Mouse (Mus musculus): ENCODE data around the gene Abhd2. TPM values are rescaled to one million over a fixed set of nuclear protein-coding genes. Genes with fewer than 3 reads are reported as not detected.

The Abhd2 gene
- polyA plus RNA-seq, 1 experiment = 37.4 TPM

DNA sequence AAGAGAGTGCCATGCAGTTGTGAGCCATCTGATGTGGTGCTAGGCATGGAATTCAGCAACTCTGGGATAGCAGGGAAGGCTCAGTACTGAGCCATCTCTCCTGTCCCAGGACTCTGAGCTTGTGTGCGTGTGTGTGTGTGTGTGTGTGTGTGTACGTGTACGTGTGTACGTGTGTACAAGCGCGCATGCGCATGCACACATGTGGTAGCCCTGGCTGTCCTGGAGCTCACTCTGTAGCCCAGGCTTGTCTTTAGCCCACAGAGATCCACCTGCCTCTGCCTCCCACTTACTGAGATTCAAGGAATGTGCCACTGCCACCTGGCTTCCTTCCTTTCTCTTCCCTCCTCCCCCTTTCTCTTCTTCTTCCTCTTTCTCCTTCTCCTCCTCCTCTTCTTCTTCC, 120.9 kb downstream of the Abhd2 start:
- Histone ChIP-seq H3K36me3 (ENCODE audit: control insufficient read depth, insufficient read depth, low read length, poor library complexity, severe bottlenecking) (no peaks in the 10 kb centered on the region), H3K4me1 (ENCODE audit: control insufficient read depth, insufficient read depth, low read length) (peaks cover 2% of the 10 kb centered on the region), H3K27me3 (ENCODE audit: control insufficient read depth, insufficient read depth, low read length, poor library complexity, severe bottlenecking) (no peaks in the 10 kb centered on the region), H3K9me3 (replicated peaks; ENCODE audit: control insufficient read depth, insufficient read depth, low read length, poor library complexity, severe bottlenecking) (no peaks in the 10 kb centered on the region), H3K9ac (ENCODE audit: low read depth, poor library complexity, severe bottlenecking) (peak overlapping the region; percentile 65), H3K27ac (ENCODE audit: insufficient read depth, low read length) (peak overlapping the region; percentile 91), H3K4me3 (ENCODE audit: low read depth, low read length) (peak overlapping the region; percentile 50)
- TF ChIP-seq CTCF (IDR thresholded peaks at IDR 0.05; ENCODE audit: low read depth, low read length) (no peak), POLR2A (IDR thresholded peaks at IDR 0.05; ENCODE audit: insufficient read depth, low read length) (no peak), EP300 (IDR thresholded peaks at IDR 0.05; ENCODE audit: insufficient read depth, low read depth, low read length) (no peak)

GRCm38 (mm10) chr7:79394666-79395065, 121.7 kb downstream of the Abhd2 start:
- Histone ChIP-seq H3K9ac (ENCODE audit: low read depth, poor library complexity, severe bottlenecking) (peak overlapping the region; percentile 65), H3K27ac (ENCODE audit: insufficient read depth, low read length) (peak overlapping the region; percentile 91)
- TF ChIP-seq EP300 (IDR thresholded peaks at IDR 0.05; ENCODE audit: insufficient read depth, low read depth, low read length) = peak; percentile 23; the same call in 1 of the 2 replicates
- TF ChIP-seq POLR2A (IDR thresholded peaks at IDR 0.05; ENCODE audit: insufficient read depth, low read length) = no peak

DNA sequence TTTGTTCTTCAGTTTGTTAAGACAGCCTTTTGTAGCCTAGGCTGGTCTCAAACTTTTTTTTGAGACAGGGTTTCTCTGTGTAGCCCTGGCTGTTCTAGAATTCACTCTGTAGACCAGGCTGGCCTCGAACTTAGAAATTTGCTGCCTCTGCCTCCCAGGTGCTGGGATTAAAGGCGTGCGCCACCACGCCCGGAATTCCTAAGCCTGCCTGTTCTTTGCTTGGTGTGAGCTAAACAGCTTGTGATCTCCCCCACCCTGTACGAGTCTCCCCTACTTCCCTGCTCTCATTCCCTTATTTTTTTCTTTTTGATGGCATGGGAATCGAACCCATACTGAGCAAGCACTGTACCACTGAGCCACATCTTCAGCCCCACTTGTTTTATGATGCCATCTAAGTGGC, 122.2 kb downstream of the Abhd2 start:
- no peaks in the 10 kb centered on the region for H3K27me3 ChIP-seq (ENCODE audit: control insufficient read depth, insufficient read depth, low read length, poor library complexity, severe bottlenecking)
- peak overlapping the region; percentile 91 for H3K27ac ChIP-seq (ENCODE audit: insufficient read depth, low read length)
- peaks cover 2% of the 10 kb centered on the region for H3K4me1 ChIP-seq (ENCODE audit: control insufficient read depth, insufficient read depth, low read length)
- no peak overlapping the region for H3K4me3 ChIP-seq (ENCODE audit: low read depth, low read length)
- 0 out of 2 replicates have a peak, but pooled peaks cover 2% of the 10 kb centered on the region for H3K36me3 ChIP-seq (ENCODE audit: control insufficient read depth, insufficient read depth, low read length, poor library complexity, severe bottlenecking)
- peak; percentile 22; the same call in 1 of the 2 replicates for TF ChIP-seq EP300 (IDR thresholded peaks at IDR 0.05; ENCODE audit: insufficient read depth, low read depth, low read length)
- no peak for TF ChIP-seq CTCF (IDR thresholded peaks at IDR 0.05; ENCODE audit: low read depth, low read length)
- H3K9ac ChIP-seq (ENCODE audit: low read depth, poor library complexity, severe bottlenecking) = peak overlapping the region; percentile 65
- H3K9me3 ChIP-seq (replicated peaks; ENCODE audit: control insufficient read depth, insufficient read depth, low read length, poor library complexity, severe bottlenecking) = no peaks in the 10 kb centered on the region

More at GRCm38 (mm10) chr7:79394666-79395065, 121.7 kb downstream of the Abhd2 start:
- Histone ChIP-seq H3K27me3 (ENCODE audit: control insufficient read depth, insufficient read depth, low read length, poor library complexity, severe bottlenecking) (no peaks in the 10 kb centered on the region), H3K4me3 (ENCODE audit: low read depth, low read length) (peak overlapping the region; percentile 31), H3K4me1 (ENCODE audit: control insufficient read depth, insufficient read depth, low read length) (peaks cover 2% of the 10 kb centered on the region), H3K36me3 (ENCODE audit: control insufficient read depth, insufficient read depth, low read length, poor library complexity, severe bottlenecking) (no peaks in the 10 kb centered on the region), H3K9me3 (replicated peaks; ENCODE audit: control insufficient read depth, insufficient read depth, low read length, poor library complexity, severe bottlenecking) (no peaks in the 10 kb centered on the region)

DNA sequence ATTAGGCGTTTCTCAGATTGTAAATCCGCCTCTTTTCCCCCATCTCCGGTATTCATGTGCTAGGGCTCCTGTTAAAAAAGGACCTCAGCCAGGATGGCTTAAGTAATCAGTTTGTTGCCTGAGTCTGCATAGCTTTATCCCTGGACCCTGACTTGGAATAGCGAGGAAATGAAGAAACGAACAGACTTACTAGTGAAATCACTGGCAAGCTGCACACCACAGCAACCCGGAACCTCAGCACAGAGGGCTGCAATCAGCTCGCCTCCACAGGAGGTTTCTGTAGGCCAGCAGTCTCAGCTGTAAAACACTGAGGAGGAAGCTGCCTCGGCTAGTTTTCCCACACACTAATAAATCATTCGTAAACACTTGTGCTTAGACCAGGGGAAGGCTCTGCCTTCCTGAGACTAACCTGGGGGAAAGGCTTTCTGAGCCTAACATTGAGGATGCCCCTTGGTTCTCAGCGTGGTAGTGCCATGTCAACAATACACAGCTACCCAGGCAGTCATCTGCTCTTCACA, 124.5 kb downstream of the Abhd2 start:
- H3K27ac ChIP-seq (ENCODE audit: insufficient read depth, low read length) = peak overlapping the region; percentile 79
- peak overlapping the region; percentile 16 for H3K4me3 ChIP-seq (ENCODE audit: low read depth, low read length)
- peaks cover 9% of the 10 kb centered on the region for H3K36me3 ChIP-seq (ENCODE audit: control insufficient read depth, insufficient read depth, low read length, poor library complexity, severe bottlenecking)
- no peaks in the 10 kb centered on the region for H3K27me3 ChIP-seq (ENCODE audit: control insufficient read depth, insufficient read depth, low read length, poor library complexity, severe bottlenecking)
- peaks cover 2% of the 10 kb centered on the region for H3K4me1 ChIP-seq (ENCODE audit: control insufficient read depth, insufficient read depth, low read length)
- no peaks in the 10 kb centered on the region for H3K9me3 ChIP-seq (replicated peaks; ENCODE audit: control insufficient read depth, insufficient read depth, low read length, poor library complexity, severe bottlenecking)
- TF ChIP-seq EP300 (IDR thresholded peaks at IDR 0.05; ENCODE audit: insufficient read depth, low read depth, low read length) (no peak), POLR2A (IDR thresholded peaks at IDR 0.05; ENCODE audit: insufficient read depth, low read length) (no peak), CTCF (IDR thresholded peaks at IDR 0.05; ENCODE audit: low read depth, low read length) (no peak)
- H3K9ac ChIP-seq (ENCODE audit: low read depth, poor library complexity, severe bottlenecking) = peak overlapping the region; percentile 41

DNA sequence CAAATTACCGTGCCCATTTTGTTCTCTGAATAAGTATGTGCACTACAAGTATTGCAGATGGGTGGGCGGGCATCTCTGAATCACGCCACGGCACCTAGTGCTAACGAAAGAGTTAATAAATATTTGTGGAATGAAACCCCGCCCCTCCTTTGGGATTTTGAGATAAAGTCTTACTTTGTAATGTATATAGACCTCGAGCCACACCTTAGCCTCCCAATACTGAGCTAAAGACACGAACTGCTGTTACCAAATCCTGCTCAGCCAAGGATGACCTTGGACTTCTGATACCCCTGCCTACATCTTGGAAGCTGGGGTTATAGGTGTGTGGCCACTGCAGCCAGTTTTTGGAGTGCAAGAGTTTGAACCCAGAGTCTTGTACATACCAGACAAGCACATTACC, 125.4 kb downstream of the Abhd2 start:
- H3K9me3 ChIP-seq (replicated peaks; ENCODE audit: control insufficient read depth, insufficient read depth, low read length, poor library complexity, severe bottlenecking) = no peaks in the 10 kb centered on the region
- no peaks in the 10 kb centered on the region for H3K27me3 ChIP-seq (ENCODE audit: control insufficient read depth, insufficient read depth, low read length, poor library complexity, severe bottlenecking)
- no peak overlapping the region for H3K4me3 ChIP-seq (ENCODE audit: low read depth, low read length)
- peaks cover 2% of the 10 kb centered on the region for H3K4me1 ChIP-seq (ENCODE audit: control insufficient read depth, insufficient read depth, low read length)
- H3K36me3 ChIP-seq (ENCODE audit: control insufficient read depth, insufficient read depth, low read length, poor library complexity, severe bottlenecking) = peaks cover 9% of the 10 kb centered on the region
- TF ChIP-seq EP300 (IDR thresholded peaks at IDR 0.05; ENCODE audit: insufficient read depth, low read depth, low read length) (no peak), POLR2A (IDR thresholded peaks at IDR 0.05; ENCODE audit: insufficient read depth, low read length) (no peak), CTCF (IDR thresholded peaks at IDR 0.05; ENCODE audit: low read depth, low read length) (no peak)
- peak overlapping the region; percentile 90 for H3K27ac ChIP-seq (ENCODE audit: insufficient read depth, low read length)
- peak overlapping the region; percentile 41; the same call in 1 of the 2 replicates for H3K9ac ChIP-seq (ENCODE audit: low read depth, poor library complexity, severe bottlenecking)

DNA sequence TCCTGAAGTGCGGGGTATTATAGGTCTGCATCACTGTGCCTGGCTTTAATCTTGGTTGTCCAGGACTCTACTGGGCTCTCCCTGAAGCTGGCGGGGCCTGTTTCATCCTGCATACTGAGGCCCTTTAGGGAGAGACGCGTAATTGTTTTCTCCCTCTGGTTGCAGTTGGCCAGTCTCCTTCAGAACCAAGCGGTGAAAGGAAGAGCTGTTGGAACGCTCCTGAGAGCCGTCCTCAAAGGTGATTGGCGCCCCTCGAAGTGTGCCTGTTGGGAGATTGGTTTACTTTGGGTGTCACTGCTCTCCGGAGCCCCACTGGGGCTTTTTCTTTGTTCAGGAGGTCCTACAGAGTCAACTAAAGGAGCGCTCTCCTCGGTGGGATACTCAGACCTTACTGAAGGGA, 126.0 kb downstream of the Abhd2 start:
- Histone ChIP-seq H3K27ac (ENCODE audit: insufficient read depth, low read length) (peak overlapping the region; percentile 90), H3K27me3 (ENCODE audit: control insufficient read depth, insufficient read depth, low read length, poor library complexity, severe bottlenecking) (no peaks in the 10 kb centered on the region), H3K4me3 (ENCODE audit: low read depth, low read length) (peak overlapping the region; percentile 13; the same call in 1 of the 2 replicates), H3K4me1 (ENCODE audit: control insufficient read depth, insufficient read depth, low read length) (peaks cover 2% of the 10 kb centered on the region), H3K36me3 (ENCODE audit: control insufficient read depth, insufficient read depth, low read length, poor library complexity, severe bottlenecking) (peaks cover 10% of the 10 kb centered on the region), H3K9me3 (replicated peaks; ENCODE audit: control insufficient read depth, insufficient read depth, low read length, poor library complexity, severe bottlenecking) (no peaks in the 10 kb centered on the region), H3K9ac (ENCODE audit: low read depth, poor library complexity, severe bottlenecking) (peak overlapping the region; percentile 28; the same call in 1 of the 2 replicates)
- TF ChIP-seq EP300 (IDR thresholded peaks at IDR 0.05; ENCODE audit: insufficient read depth, low read depth, low read length) = no peak
- no peak for TF ChIP-seq POLR2A (IDR thresholded peaks at IDR 0.05; ENCODE audit: insufficient read depth, low read length)
- no peak for TF ChIP-seq CTCF (IDR thresholded peaks at IDR 0.05; ENCODE audit: low read depth, low read length)
